Mouse (Mus musculus): ENCODE data around the gene Mafg.

The Mafg gene

DNA sequence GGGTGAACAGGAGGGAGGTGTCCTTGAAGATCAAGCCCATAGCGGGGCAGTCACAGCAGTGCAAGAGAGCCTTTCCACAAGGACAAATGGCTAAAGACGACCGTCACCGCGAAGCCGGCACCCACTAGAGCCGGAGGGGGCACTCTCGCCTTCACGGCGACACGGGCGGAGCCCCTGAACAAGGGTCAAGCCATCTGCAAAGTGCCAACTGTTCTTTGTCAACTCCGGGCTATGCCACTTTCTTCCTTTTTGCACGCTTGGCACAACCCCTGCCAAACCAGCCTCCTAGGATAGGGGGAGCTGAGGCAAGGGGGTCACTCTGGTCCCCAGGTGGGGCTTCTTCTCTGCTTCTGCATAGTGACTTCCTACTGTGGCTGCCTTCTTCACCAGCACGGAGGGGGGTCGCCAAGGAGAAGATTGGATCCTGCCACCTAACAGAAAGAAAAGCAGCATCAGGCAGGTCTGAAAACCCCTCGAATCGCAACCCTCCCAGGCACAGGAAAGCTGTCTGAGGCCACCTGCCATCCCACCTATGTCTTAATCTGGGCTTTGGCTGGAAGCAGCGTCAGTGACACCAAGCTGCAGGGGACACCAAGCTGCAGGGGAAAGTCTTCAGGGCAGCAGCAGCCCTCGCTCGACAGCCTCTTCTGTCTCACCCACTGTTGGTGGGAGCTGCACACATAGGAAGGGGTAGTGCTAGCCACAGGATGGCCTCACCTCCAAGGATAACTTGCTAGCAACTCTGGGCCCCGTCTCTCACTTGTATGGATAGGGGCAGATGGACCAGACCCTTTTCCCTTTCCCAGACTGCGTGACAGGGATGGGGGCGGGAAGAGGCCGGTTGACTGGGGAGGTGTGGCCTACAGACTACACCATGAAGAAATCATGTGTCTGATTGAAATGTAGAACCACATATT, 14.5 kb downstream of the Mafg start:
- no peak for DNase-seq

DNA sequence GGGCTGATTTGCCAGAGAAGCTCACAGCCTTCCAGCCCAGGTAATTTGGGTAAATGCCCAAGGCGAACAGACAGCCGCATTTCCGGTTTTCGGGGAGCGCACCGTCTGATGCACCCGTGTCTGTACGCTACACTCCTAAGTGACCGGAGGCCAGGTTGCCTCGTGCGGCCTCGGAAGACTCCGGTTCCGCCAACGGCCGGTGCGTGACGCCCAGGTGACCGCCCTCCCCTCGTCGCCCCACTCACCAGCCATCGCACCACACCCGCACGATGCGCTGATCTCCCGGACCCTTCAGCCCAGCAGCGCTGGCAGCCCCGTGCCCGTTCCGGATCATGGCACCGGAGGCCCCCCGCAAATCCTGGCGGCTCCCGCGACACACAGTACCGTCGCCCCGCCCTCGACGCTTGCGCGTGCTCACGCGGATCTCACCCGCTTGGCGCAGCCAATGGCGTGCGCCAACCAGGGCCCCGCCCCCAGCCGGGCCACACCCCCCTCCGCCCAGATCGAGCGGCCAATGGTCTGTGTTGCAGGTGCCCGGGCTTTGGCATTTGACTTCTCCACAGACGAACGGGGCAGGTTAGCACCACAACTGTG, 15.8 kb downstream of the Mafg start, which contains the start of gene Pcyt2:
Gene Pcyt2, minus strand, starts transcription at position 418 of the 594 bp plus-strand sequence.
- DNase-seq = peak; percentile 97

DNA sequence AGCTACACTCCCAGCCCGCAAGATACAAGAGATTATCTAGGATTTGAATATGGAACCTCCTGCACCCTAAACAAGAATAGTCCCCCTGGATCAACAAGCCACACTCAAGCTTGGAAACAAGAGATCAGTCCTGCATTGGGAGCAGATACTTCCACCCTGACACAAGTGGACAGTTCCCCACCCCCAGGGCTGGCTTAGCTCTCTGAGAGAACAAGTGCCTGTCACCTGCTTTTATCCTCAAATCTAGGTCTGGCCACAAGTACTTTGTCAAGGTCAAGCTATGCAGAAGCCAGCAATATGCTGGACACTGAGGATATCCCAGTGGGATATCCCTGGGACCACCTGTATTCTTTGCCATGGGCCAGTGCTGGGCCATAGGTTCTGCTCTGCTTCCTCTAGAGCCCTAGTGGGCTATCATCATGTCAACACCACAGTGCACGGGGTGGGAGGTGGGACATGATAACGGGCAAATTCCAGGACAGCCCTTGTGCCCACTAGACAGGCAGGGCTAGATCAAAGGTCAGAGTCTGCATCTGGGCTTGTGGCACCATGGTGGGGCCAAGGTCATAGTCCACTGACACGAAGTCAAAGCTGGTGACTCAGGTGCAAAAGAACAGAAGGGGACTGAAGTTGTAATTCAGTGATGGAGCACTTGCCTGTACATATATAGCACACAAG, 16.6 kb downstream of the Mafg start:
- no peak for DNase-seq

- DNase-seq = no peak
Observed at GRCm38 (mm10) chr11:120615606-120616203, 17.7 kb downstream of the Mafg start.

GRCm38 (mm10) chr11:120615167-120615566, 18.2 kb downstream of the Mafg start:
- no peak for DNase-seq

GRCm38 (mm10) chr11:120613976-120614375, 19.4 kb downstream of the Mafg start:
- no peak for DNase-seq

- DNase-seq = no peak
Observed at GRCm38 (mm10) chr11:120613481-120613972, 19.9 kb downstream of the Mafg start.

GRCm38 (mm10) chr11:120612763-120613162, 20.6 kb downstream of the Mafg start:
- peak; percentile 89 for DNase-seq

DNA sequence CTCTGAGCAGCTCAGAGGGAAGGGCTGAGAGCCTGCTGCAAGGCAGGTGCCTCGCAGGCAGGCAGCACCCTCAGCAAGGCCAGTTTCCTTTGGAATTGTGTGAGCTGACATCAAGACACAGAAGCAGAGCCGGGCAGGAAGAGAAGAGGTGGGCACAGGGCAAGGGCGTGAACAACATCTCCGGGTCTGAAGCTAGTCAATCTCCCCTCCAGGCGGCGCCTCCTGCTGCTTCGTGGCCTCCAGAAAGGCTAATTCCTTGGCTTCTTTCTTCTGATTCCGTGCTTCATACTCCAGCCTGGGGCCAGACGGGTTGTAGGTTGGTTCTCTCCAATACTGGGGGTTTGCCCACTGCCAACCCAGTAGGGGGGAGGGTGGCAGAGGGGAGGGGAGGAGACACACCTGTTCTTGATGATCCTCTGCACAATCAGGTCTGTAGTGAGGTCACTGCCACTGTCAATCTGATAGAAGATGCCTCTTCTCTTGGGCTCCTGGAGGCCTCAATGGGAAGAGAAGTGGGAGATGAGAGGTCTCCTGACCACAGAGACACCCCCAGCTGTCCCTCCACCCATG, 22.8 kb downstream of the Mafg start:
- DNase-seq = no peak

- DNase-seq = no peak
Observed at GRCm38 (mm10) chr11:120609250-120609649, 24.1 kb downstream of the Mafg start.

GRCm38 (mm10) chr11:120608241-120609034, 25.0 kb downstream of the Mafg start, which contains the start of gene Npb:
Gene Npb (plus strand): TSS chr11:120608477.
- no peak for DNase-seq

DNA sequence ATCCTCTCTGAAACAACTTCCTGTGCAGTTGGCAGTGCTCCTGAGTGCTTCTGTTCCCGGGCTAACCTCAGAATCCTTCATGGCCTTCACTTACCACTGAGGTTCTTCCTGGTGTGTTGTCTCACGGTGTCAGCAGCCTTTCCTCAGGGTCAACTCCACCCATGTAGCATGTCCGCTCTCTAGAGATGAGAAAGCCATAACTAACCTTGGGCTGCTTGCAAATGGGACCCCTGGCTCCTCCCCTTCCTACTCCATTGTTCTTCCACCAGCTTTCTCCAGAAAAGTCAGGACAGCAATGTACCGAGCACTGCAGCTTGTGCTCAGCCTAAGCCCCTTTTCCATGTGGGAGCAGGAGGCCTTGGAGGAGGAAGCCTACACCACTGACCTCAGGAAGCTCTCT, 26.6 kb downstream of the Mafg start:
- DNase-seq = no peak

DNA sequence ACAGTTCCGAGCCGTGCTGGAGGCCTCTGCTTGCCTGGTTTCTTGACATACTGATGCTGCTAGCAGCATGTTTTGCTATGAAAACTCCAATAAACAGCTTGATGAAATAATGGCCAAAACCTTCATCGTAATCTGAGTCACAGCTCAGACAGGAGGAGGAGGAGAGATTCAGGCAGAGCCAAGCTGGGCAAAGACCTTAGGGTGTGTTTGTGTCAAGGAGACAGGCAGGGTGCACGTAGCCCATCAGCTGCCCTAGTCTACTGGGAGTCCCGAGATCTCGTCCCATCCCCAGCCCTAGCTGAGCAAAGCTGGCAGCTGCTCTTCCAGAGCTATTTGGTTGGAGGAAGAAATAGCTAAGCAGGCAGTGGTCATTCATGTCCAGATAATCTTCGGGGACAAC, 27.7 kb downstream of the Mafg start:
- no peak for DNase-seq

DNA sequence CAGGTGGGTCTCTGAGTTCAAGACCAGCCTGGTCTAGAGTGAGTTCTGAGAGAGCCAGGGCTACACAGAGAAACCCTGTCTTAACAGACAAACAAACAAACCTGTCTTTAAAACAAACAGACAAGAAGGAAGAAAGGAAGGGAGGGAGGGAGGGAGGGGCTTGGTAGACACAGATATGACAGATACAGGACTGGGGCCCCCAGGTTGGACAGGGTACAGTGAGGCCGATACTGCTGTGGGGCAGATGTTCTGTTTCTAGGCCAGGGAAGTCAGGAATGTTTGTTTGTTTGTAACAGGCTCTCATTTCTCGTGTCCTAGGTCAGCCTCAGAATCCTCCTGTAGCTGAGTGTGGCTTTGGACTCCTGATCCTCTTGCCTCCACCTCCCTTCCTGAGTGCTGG, 29.9 kb downstream of the Mafg start:
- no peak for DNase-seq

- DNase-seq = no peak
Observed at GRCm38 (mm10) chr11:120600716-120601115, 32.7 kb downstream of the Mafg start.

- no peak for DNase-seq
Observed at GRCm38 (mm10) chr11:120598990-120599549, 34.3 kb downstream of the Mafg start.

- DNase-seq = peak; percentile 97
Observed at GRCm38 (mm10) chr11:120598283-120598989, 35.0 kb downstream of the Mafg start, which contains the start of the genes Alyref and Anapc11. Gene Alyref (minus strand): TSS chr11:120598365. Gene Anapc11 (plus strand): TSS chr11:120598421.

DNA sequence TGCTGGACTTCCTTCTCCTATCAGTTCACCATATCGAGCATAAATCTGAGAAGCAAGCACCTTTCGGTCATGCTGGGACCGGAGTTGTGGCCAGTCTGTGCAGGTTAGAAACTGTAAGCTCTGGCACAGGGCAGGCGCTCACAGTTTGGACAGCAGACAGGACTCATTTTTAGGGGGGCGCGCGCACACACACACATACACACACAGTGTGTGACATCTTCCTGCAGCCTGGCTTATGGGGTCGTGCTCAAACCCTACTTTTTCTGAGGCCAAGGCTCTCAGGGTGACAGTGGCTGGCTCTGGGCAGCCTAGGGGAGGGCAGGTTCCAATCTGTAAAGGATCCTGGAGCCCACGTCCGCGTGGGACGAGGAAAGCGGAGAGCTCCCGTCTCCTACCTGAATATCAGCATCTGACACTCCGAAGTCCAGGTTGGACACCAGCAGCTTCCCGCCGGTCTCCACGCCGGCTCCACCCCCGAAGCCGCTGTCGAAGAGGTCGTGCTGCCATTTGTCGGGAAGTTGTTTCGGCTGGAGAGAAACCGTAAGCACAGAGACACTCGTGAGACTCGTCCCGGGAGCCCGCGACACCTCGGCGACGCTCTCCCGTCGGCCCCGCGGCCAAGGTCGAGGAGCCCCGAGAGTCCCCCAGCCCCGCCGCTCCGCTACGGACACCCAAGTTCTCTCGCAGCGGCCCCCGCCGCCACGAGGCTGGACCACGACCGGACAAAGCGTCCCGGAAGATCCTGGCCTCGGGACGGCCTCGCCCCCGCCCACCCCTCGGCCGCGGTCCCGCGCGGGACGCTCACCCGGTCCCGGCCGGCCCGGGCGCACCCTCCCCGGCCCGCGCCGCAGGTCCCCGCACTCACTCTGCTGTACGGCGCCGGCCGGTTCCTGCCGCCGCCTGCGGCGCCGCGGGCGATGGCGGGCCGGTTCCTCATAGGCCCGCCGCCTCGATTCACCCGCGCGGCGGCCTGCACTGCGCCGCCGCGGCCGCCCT, 35.9 kb downstream of the Mafg start:
- DNase-seq = peak; percentile 55

DNA sequence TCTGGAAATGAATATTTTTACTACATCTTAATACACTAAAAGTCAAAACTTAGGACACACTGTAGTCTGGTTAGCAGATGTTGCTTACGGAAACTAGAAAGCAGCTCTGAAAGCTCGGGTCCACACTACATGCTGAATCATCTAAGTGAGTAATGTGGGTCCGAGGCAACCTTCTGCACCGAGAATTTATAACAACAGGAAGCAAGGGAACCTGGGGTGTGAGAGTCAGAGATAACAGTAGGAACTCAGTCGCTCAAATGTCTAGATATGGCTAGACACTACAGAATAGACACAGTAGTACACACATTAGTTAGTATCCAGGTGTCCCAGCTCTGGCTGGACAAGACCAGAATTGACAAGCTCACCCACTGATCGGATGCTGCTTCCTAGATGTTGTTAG, 44.9 kb downstream of the Mafg start:
- DNase-seq = no peak
